Mouse (Mus musculus) A20 (cell line): ENCODE measurements around the gene Krtap3-3.
"Not testable (repeated sequence)": the region's sequence is repeated elsewhere in the genome, so short reads cannot be mapped to it uniquely, and the experiment has no call there.

Source experiments
- DNase-seq: peaks from one replicate; pipeline ENCODE4 v3.0.0-alpha.2; 2011; ENCODE audit warnings: low read depth, low spot score

Gene Krtap3-3

GRCm38 (mm10) chr11:99550765-99551164 is at the start of gene Krtap3-3:
Krtap3-3 (minus strand) TSS chr11:99550865.
- no peak for DNase-seq

DNA sequence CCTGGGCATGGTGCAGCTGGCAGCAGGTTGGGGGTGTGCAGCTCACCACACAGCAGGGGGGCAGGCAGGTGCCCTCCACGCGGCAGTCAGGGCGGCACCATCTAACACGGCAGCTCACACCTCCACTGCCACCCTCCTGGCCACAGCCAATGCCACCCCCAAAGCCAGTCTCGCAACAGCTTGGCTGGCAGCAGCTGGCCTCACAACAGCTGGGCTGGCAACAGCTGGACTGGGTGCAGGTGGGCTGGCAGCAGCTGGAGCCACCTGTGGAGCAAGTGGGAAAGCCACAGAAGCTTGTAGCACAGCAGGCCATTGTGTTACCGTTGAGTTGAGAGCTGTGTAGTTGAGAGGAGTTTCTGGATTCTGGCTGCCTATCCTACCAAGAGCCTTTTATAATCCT is 47.1 kb upstream of the Krtap3-3 start, which contains the start of gene Krtap9-3:
TSS of gene Krtap9-3 (minus strand) at position 364 of the 400 bp plus-strand sequence.
- DNase-seq: not testable (repeated sequence)

GRCm38 (mm10) chr11:99590981-99591380 is 40.3 kb upstream of the Krtap3-3 start, which contains the start of gene Krtap1-3:
Krtap1-3 (minus strand) TSS chr11:99591339.
- DNase-seq: no peak

DNA sequence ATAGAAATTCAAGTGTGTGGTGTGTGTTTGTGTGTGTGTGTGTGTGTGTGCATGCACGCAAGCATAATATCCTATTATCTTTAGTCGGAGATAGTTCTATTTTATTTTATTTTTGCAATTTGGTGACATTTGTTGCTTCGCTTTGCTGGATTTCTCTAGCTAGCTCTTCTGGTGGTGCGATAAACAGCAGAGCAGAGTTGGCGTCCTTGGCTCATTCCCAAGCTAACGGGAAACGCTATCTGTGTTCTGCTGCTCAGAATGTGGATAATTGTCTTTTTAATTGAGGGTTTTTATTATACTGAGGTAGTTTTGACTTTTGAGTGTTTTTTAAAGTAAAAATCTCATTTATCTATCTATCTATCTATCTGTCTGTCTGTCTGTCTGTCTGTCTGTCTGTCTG is 34.4 kb upstream of the Krtap3-3 start:
- no peak for DNase-seq

- no peak for DNase-seq
Measured at GRCm38 (mm10) chr11:99583245-99583704, 32.6 kb upstream of the Krtap3-3 start, which contains the start of gene Krtap1-4. Krtap1-4 (minus strand) TSS chr11:99583654.

DNA sequence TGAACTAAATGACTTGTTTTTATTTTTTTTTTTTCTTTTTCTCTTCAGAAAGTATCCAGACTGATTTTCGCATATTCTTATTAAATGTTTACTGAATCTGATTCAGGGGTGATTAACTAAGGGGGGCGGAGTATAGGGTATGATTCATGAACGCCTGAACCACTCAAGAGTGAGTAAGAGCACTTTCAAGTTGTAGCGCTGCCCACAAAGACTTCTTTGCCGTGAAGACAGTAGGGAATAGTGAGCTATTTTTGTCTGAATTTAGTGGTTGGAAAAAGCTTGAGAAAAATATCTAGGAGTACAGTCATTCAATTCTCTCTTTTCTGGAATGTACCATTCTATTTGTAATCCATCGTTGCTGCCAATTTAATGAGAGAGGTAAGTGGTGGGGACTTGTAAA is 30.9 kb upstream of the Krtap3-3 start:
- no peak for DNase-seq

DNA sequence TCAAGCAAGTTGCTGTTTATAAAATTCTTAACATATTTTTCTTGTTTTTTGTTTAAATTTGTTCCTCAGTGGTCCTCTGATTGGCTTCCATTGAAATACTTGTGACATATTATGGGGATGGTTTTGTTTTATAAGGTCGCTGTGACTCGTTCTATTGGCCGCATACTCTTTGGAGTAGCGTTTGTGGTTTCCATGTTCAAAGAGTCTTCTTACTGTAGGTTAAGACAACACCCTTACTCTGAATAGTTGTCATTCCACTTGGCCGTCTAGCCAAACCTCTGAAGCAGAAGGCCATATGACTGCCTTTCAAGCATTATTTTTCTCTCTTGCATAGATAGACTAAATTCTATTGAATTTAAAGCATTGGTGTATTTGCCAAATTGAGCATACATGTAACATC is 30.4 kb upstream of the Krtap3-3 start:
- no peak for DNase-seq

DNA sequence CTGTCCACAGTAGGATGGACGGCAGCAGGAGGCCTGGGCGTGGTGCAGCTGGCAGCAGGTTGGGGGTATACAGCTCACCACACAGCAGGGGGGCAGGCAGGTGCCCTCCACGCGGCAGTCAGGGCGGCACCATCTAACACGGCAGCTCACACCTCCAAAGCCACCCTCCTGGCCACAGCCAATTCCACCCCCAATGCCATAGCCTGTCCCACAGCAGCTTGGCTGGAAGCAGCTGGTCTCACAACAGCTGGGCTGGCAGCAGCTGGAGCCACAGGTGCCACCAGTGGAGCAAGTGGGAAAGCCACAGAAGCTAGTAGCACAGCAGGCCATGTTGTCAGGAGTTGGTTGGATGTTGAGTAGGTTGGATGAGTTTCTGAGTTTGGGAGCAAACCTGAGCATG is 30.0 kb upstream of the Krtap3-3 start, which contains the start of gene Krtap1-5:
TSS of gene Krtap1-5 (minus strand) at position 381 of the 400 bp plus-strand sequence.
- DNase-seq: no peak

GRCm38 (mm10) chr11:99574106-99574505 is 23.4 kb upstream of the Krtap3-3 start:
- peak; percentile 73 for DNase-seq

- no peak for DNase-seq
Measured at GRCm38 (mm10) chr11:99573164-99573563, 22.5 kb upstream of the Krtap3-3 start.

- no peak for DNase-seq
Measured at GRCm38 (mm10) chr11:99566530-99566929, 15.9 kb upstream of the Krtap3-3 start, which contains the start of gene Krtap3-1. Krtap3-1 (minus strand) TSS chr11:99566630.

DNA sequence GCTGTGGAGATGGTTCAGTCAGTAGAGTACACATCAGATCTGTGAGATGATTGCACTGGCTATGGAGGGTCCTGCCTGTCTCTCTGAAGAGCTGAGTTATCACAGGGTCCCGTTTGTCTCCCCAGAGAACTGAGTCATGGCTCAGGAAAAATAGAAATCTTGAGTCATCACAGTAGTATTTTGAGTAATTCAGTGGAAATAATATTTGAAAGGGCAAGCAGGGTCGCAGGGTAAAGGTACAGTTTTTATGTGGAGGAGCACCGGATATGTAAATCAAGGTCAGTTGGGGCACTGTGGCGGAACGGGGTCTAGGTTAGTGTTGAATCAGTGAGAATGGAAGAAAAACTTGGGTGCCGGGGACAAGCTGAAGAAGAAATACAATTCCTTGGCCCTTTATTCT is 11.9 kb upstream of the Krtap3-3 start:
- DNase-seq: no peak

GRCm38 (mm10) chr11:99559366-99559765 is 8.7 kb upstream of the Krtap3-3 start, which contains the start of gene Gm11939:
Gm11939 (minus strand) TSS chr11:99559466.
- no peak for DNase-seq

GRCm38 (mm10) chr11:99557976-99558745 is 7.5 kb upstream of the Krtap3-3 start:
- no peak for DNase-seq

- no peak for DNase-seq
Measured at GRCm38 (mm10) chr11:99556753-99557152, 6.1 kb upstream of the Krtap3-3 start, which contains the start of gene Krtap3-2. Krtap3-2 (minus strand) TSS chr11:99556853.

DNA sequence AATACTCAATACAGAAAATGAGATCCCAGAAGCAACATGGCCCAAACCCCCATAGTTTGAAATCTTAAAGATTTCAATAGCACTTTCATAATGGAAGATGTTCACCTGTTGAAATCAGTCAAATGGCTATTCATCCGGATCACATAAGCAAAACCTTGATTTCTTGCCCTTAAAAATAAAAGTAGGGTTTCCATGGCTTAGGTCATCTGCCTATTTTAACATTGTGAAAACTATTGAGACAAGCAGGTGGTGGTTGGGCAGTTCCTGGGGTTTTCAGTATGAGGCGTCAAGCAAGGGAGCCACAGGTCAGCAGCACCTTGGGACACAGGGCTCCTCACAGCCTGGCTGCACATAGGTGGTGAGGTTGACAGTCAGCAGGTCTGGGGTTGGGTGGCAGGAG is 5.5 kb upstream of the Krtap3-3 start:
- DNase-seq: no peak

DNA sequence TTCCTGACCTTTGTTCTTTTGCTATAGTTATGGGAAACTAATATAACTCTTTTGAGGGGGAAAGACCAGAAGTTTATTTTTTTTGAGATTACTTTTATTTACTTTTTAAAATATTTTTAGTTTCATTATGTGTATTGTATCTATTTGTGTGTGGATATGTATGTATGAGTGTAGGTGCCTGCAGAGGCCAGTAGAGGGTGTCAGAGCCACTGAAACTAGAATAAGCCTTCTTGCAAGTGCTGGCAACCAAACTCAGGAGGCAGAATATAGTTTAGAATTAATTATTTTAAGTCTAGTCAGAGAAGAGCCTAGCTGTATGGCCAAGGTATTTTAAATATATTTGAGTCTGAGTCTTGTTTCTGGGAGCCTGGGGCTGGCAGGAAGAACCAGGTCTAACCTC is 2.8 kb downstream of the Krtap3-3 start:
- DNase-seq: peak; percentile 11

- no peak for DNase-seq
Measured at GRCm38 (mm10) chr11:99539721-99540120, 10.9 kb downstream of the Krtap3-3 start.

- DNase-seq: no peak
Measured at GRCm38 (mm10) chr11:99521288-99521860, 29.3 kb downstream of the Krtap3-3 start, which contains the start of gene Krt39. Krt39 (minus strand) TSS chr11:99521338.

DNA sequence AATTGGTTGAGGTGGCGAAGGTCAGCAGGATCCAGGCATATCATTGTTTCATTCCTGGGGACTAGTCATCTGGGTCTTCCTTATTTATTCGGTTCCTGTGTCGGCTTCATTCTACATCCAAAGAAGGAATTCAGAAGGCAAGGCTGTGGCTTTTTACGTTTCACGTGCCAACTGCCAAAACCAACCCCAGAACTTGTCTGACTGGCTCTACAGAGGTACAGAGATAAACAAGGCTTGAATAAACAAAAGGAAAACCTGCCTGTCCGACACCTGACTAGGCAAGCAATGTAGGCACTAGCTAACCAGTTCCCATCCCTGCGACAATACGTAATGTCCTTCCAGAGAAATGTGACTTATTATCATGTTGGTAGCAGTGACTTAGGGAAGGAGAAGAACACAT is 36.6 kb downstream of the Krtap3-3 start:
- DNase-seq: no peak
